Mouse (Mus musculus) liver, embryonic 15.5 days (tissue): ENCODE data around the gene Tmem80. TPM values are rescaled to one million over a fixed set of nuclear protein-coding genes. Genes with fewer than 3 reads are reported as not detected.

Source experiments
- ATAC-seq: fragments of 200-750 bp; cut with Nextera tagmentation; 2 replicates; pipeline ENCODE4 v1.8.0; 2017; ENCODE audit warnings: moderate number of reproducible peaks, mild to moderate bottlenecking, moderate library complexity; ENCODE audit not compliant: insufficient read depth
- H3K27ac ChIP-seq: fragments of 300-500 bp; sonication (generic); replicated peaks from 2 replicates; pipeline ENCODE4 v1.5.1; 2015; ENCODE audit warnings: mild to moderate bottlenecking, inconsistent platforms
- H3K27me3 ChIP-seq: fragments of 300-500 bp; sonication (generic); 2 replicates; pipeline ENCODE4 v1.6.1; 2015; ENCODE audit warnings: mild to moderate bottlenecking, inconsistent platforms
- H3K36me3 ChIP-seq: fragments of 300-500 bp; sonication (generic); replicated peaks from 2 replicates; pipeline ENCODE4 v1.6.1; 2015; ENCODE audit warnings: moderate library complexity, mild to moderate bottlenecking, inconsistent platforms
- H3K4me1 ChIP-seq: fragments of 300-500 bp; sonication (generic); replicated peaks from 2 replicates; pipeline ENCODE4 v1.6.1; 2015; ENCODE audit warnings: inconsistent platforms
- H3K4me2 ChIP-seq: fragments of 300-500 bp; sonication (generic); 2 replicates; pipeline ENCODE4 v1.6.1; 2015; ENCODE audit warnings: moderate library complexity, mild to moderate bottlenecking, inconsistent platforms
- H3K4me3 ChIP-seq: fragments of 300-500 bp; sonication (generic); replicated peaks from 2 replicates; pipeline ENCODE4 v1.5.1; 2015; ENCODE audit warnings: mild to moderate bottlenecking, inconsistent platforms
- H3K9ac ChIP-seq: fragments of 300-500 bp; sonication (generic); 2 replicates; pipeline ENCODE4 v1.6.1; 2015; ENCODE audit warnings: moderate library complexity, mild to moderate bottlenecking, inconsistent platforms
- H3K9me3 ChIP-seq: fragments of 300-500 bp; sonication (generic); replicated peaks from 2 replicates; pipeline ENCODE4 v1.6.1; 2016; ENCODE audit warnings: inconsistent platforms
- WGBS: fragments of 180-500 bp; shearing (Covaris S2); methylation state at CpG from one replicate; pipeline ENCODE4 v1.1.7; 2015; ENCODE audit warnings: mixed read lengths; ENCODE audit not compliant: insufficient replicate concordance; 5-methylcytosine and 5-hydroxymethylcytosine counted together
- polyA plus RNA-seq: library from polyadenylated mRNA; unstranded; fragments of >200 nt; fragmentation: Nextera tagmentation; extraction: Ambion mirVana; gene quantifications from 2 replicates; pipeline ENCODE4 v1.2.1, GENCODE M21; 2015

Gene Tmem80
- polyA plus RNA-seq, 1 experiment from 2014 or later, result 15.8 TPM

DNA sequence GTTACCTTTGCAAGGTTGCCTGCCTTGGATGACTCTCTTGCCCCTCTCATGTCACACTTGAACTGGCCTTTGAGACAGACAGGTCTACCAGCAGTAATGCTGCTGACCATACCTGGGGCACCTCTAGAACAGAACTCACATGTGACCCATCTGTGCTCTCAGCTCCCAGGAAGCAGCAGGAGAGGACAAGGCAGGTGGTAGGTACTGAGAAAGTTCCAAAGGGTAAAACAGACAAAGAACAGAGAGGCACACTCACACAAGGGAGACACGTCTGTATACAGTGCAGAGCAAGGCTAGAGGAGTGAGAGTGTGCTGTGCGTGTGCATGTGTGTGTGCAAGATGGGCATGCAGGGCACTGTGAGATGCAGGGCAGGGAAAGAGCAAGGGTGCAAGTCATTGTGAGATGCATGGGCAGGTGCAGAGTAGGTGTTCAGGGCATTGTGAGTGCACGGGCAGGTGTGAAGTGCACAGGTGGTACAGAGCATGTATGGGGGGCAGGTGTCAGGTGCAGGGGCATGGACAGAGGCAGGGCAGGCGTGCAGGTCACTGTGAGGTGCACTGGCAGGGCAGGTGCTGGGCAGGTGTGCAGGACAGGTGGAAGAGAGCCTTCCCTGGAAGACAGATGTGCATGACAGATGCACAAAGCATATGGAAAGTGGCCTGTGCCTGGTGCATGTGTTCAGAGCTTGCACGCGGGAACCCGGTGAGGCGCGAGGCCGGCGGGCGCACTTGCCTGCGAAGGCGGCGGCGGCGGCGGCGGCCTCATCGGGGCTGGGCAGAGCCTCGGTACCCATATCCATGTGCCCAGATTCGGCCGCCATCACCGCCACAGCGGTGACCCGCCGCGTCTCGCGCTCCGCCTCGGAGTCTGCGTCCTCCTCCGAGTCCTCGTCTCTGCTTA is 743 bp upstream of the Tmem80 start:
- Histone ChIP-seq H3K4me2 (peak overlapping the region; percentile 96), H3K27ac (peak overlapping the region; percentile 97), H3K9ac (peak overlapping the region; percentile 94), H3K4me3 (peak overlapping the region; percentile 71), H3K4me1 (peaks cover 42% of the 10 kb centered on the region), H3K27me3 (no peaks in the 10 kb centered on the region), H3K36me3 (peaks cover 29% of the 10 kb centered on the region), H3K9me3 (no peaks in the 10 kb centered on the region)
- peak; percentile 13 for ATAC-seq
- WGBS, result 5% methylated on average over 35 of the region's 35 CpGs

DNA sequence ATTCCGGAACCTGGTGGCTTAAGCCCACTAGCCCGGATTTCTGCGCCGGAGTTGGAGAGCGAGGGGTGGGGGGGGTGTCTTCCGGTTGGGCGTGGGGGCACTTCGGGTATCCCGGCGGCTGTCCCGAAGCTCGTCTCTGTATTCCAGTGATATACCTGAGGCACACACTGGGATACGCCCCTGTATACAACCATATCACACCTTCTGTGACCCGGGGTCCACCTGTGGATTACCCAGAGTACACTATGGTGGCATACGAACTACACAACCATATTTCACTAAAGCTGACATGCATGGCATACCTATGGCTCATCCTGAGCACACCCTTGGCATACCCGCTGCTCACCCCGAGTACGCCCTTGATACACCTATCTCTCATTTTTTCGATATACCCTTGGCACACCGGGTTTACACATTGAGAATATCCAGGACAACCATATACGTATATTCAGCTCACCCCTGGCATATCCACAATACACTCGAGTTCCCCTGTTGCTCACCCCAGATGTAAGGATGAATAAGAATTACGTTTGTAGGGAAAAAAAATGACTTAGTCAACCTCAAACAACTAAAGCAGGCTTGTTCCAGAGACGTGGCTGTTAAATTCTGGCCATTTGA is 943 bp downstream of the Tmem80 start:
- H3K9me3 ChIP-seq, result no peaks in the 10 kb centered on the region
- peaks cover 42% of the 10 kb centered on the region for H3K4me1 ChIP-seq
- peak; percentile 1 for ATAC-seq
- H3K27ac ChIP-seq, result peak overlapping the region; percentile 97
- H3K27me3 ChIP-seq, result no peaks in the 10 kb centered on the region
- 14% methylated on average over 24 of the region's 24 CpGs for WGBS
- peak overlapping the region; percentile 96 for H3K4me2 ChIP-seq
- peaks cover 21% of the 10 kb centered on the region for H3K36me3 ChIP-seq
- H3K9ac ChIP-seq, result peak overlapping the region; percentile 94
- H3K4me3 ChIP-seq, result peak overlapping the region; percentile 71

DNA sequence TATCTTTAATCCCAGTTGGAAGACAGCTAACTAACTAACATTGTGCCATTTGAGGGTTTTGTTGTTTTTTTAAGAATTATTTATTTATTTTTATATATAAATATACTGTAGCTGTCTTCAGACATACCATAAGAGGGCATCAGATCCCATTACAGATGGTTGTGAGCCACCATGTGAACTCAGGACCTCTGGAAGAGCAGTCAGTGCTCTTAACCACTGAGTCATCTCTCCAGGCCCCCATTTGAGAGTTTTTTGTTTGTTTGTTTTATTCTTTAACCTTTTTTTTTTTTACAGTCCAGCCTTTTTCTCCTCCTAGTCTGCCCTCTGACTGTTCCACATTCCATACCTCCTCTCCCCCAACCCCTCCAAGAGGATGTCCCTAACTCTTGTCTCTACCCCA is 3.2 kb downstream of the Tmem80 start:
- no peak overlapping the region for H3K27ac ChIP-seq

DNA sequence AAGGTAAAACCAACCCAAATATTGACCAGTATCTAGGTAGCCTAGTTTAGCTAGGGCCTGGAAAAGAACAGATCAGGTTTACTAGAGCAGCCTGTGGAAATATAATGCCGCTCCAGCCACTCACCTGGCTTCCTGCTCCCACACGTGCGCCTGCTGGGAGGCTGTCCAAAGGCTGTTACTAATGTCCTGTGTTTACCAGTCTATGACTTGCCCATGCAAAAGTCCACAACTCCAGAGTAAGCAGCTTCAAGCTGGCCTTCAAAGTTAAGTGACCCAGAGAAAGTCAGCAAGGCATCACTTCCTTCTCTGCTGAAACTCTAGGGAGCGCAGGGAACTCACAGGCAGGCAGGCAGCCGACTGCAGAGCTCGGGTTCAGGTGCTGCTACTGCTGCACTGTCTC is 4.5 kb downstream of the Tmem80 start:
- no peak overlapping the region for H3K4me3 ChIP-seq
- WGBS, result 78% methylated on average over 6 of the region's 6 CpGs
- peaks cover 18% of the 10 kb centered on the region for H3K4me1 ChIP-seq
- H3K9me3 ChIP-seq, result no peaks in the 10 kb centered on the region
- ATAC-seq, result no peak
- H3K27ac ChIP-seq, result no peak overlapping the region
- no peaks in the 10 kb centered on the region for H3K27me3 ChIP-seq
- no peak overlapping the region for H3K4me2 ChIP-seq
- peaks cover 10% of the 10 kb centered on the region for H3K36me3 ChIP-seq
- H3K9ac ChIP-seq, result no peak overlapping the region

More for the DNA sequence above, 3.2 kb downstream of the Tmem80 start:
- Histone ChIP-seq H3K9me3 (no peaks in the 10 kb centered on the region), H3K4me3 (no peak overlapping the region), H3K9ac (no peak overlapping the region), H3K4me1 (peaks cover 31% of the 10 kb centered on the region), H3K36me3 (peaks cover 10% of the 10 kb centered on the region), H3K4me2 (no peak overlapping the region), H3K27me3 (no peaks in the 10 kb centered on the region)
- ATAC-seq, result no peak

GRCm38 (mm10) chr7:141335044-141335579 is 7.6 kb downstream of the Tmem80 start:
- H3K9ac ChIP-seq, result no peak overlapping the region

GRCm38 (mm10) chr7:141335682-141336081 is 8.1 kb downstream of the Tmem80 start:
- no peak overlapping the region for H3K4me3 ChIP-seq
- no peak overlapping the region for H3K9ac ChIP-seq
- no peak overlapping the region for H3K27ac ChIP-seq
- H3K36me3 ChIP-seq, result peaks cover 10% of the 10 kb centered on the region
- no peaks in the 10 kb centered on the region for H3K9me3 ChIP-seq
- no peak for ATAC-seq
- H3K4me2 ChIP-seq, result no peak overlapping the region
- 67% methylated on average over 4 of the region's 4 CpGs for WGBS
- H3K27me3 ChIP-seq, result peaks cover 11% of the 10 kb centered on the region; the same call in 1 of the 2 replicates
- peaks cover 27% of the 10 kb centered on the region for H3K4me1 ChIP-seq

More at GRCm38 (mm10) chr7:141335044-141335579, 7.6 kb downstream of the Tmem80 start:
- Histone ChIP-seq H3K4me2 (no peak overlapping the region), H3K4me1 (peaks cover 27% of the 10 kb centered on the region), H3K27ac (no peak overlapping the region), H3K4me3 (no peak overlapping the region), H3K9me3 (no peaks in the 10 kb centered on the region), H3K36me3 (peaks cover 10% of the 10 kb centered on the region), H3K27me3 (peaks cover 11% of the 10 kb centered on the region; the same call in 1 of the 2 replicates)
- ATAC-seq, result no peak
- WGBS, result 85% methylated on average over 2 of the region's 2 CpGs

DNA sequence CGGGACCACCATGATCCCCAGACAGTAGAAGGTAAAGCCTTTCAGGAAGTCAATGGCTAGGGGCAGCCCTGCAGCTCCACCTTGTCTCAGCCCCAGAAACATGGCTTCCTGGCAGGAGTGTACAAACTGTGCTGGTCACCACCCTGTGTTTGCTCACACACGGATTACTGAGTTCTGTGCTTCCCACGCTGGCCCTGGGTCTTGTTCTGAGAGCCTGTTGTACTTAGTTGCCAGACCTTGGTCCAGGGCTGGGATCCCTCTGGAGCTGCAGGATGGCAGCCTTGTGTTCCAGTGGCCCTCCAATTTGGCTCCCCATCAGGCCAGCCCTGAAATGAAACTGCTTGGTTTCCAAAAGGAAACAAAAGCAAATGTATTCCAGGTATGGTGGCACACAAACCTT is 8.8 kb downstream of the Tmem80 start:
- Histone ChIP-seq H3K27ac (no peak overlapping the region), H3K9me3 (no peaks in the 10 kb centered on the region), H3K4me3 (no peak overlapping the region), H3K4me1 (peaks cover 29% of the 10 kb centered on the region), H3K9ac (no peak overlapping the region), H3K4me2 (no peak overlapping the region), H3K36me3 (peaks cover 10% of the 10 kb centered on the region), H3K27me3 (peaks cover 11% of the 10 kb centered on the region; the same call in 1 of the 2 replicates)
- 66% methylated on average over 3 of the region's 3 CpGs for WGBS
- no peak for ATAC-seq

DNA sequence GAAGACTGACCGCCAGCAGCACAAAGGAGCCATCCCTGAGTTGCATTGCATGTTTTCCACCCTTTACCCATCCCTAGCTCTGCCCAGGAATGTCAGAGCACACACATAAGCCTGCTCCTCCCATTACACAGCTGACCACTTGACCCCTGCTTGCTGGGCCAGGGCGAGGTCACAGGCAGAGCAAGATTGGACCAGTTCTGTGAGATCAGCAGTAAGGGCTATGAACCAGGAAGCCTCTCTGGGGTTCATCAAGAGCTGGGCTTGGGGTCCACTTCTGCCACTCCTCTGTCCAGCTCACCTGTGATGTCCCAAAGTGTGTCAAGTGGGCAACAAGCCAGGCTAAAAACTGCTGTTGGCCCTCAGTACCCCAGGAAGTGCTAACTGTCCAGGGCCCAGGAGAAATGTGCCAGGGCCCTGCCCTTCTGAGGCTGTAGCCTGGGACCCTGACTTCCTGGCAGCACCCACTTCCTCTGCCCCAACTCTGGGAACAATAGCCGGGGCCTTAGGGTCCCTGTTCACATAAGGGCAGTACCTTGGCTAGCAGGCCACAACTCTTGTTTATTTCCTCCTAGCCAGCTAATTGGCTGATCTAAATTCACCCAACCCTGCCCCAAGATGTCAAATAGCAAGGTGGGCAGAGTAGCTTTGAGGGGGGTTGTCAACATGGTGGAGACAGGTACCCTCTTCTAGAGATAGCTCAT is 10.3 kb downstream of the Tmem80 start:
- no peak overlapping the region for H3K27ac ChIP-seq

DNA sequence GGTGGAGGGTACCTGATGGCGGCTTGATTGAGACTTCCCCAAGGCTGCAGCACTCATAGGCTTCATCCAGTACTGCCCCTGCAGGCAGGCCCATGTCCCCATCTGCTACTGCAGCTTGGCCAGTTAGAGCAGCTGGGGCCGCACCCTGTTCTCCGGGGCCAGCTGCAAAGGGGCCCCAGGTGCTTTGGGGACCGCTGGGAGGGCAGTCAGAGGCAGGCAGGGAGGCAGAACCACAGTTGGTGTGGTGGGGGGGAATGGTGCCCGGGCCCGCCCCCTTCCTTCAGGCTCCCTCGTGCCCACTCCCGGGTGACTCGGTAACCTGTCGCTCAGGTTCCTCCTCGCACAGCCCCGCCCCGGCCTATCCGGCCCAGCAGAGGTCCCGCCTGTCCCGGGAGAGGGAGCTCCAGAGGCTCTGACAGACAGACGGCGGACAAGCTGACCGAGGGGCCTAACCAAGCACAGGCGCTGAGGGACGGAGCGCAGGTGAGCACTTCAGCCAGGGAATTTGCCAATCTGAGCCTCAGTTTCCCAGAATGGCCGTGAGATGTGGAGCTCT is 11.1 kb downstream of the Tmem80 start, which contains the start of gene Eps8l2:
Gene Eps8l2 (plus strand): TSS at position 305 of the 556 bp plus-strand sequence.
- H3K36me3 ChIP-seq, result no peaks in the 10 kb centered on the region
- WGBS, result 6% methylated on average over 23 of the region's 23 CpGs
- peak within 1 kb of the TSS; percentile 74 for H3K4me2 ChIP-seq
- ATAC-seq, result peak; percentile 63
- peaks cover 39% of the 10 kb centered on the region for H3K4me1 ChIP-seq
- peak within 1 kb of the TSS; percentile 47 for H3K4me3 ChIP-seq
- H3K9me3 ChIP-seq, result no peaks in the 10 kb centered on the region
- peaks cover 14% of the 10 kb centered on the region; the same call in 1 of the 2 replicates for H3K27me3 ChIP-seq
- peak within 1 kb of the TSS; percentile 38; the same call in 1 of the 2 replicates for H3K9ac ChIP-seq
- H3K27ac ChIP-seq, result peak within 1 kb of the TSS; percentile 81

More for the DNA sequence above, 10.3 kb downstream of the Tmem80 start:
- H3K27me3 ChIP-seq, result peaks cover 11% of the 10 kb centered on the region; the same call in 1 of the 2 replicates
- H3K4me2 ChIP-seq, result peak overlapping the region; percentile 74
- no peaks in the 10 kb centered on the region for H3K9me3 ChIP-seq
- WGBS, result 52% methylated on average over 3 of the region's 3 CpGs
- no peak overlapping the region for H3K4me3 ChIP-seq
- no peak for ATAC-seq
- 0 out of 2 replicates have a peak overlapping the region, but pooled peaks have one; percentile 38 for H3K9ac ChIP-seq
- peaks cover 7% of the 10 kb centered on the region for H3K36me3 ChIP-seq
- H3K4me1 ChIP-seq, result peaks cover 36% of the 10 kb centered on the region

GRCm38 (mm10) chr7:141339215-141339920 is 11.8 kb downstream of the Tmem80 start:
- 54% methylated on average over 20 of the region's 20 CpGs for WGBS

More at GRCm38 (mm10) chr7:141339215-141339920, 11.8 kb downstream of the Tmem80 start:
- peaks cover 40% of the 10 kb centered on the region for H3K4me1 ChIP-seq
- no peak for ATAC-seq
- peak overlapping the region; percentile 81 for H3K27ac ChIP-seq
- H3K9ac ChIP-seq, result peak overlapping the region; percentile 38; the same call in 1 of the 2 replicates
- H3K9me3 ChIP-seq, result no peaks in the 10 kb centered on the region
- peaks cover 14% of the 10 kb centered on the region; the same call in 1 of the 2 replicates for H3K27me3 ChIP-seq
- peak overlapping the region; percentile 74 for H3K4me2 ChIP-seq
- peak overlapping the region; percentile 47 for H3K4me3 ChIP-seq
- H3K36me3 ChIP-seq, result no peaks in the 10 kb centered on the region
